Mouse (Mus musculus) embryonic facial prominence, embryonic 11.5 days (tissue): ENCODE data around the gene Gja4. TPM values are rescaled to one million over a fixed set of nuclear protein-coding genes. Genes with fewer than 3 reads are reported as not detected.
A peak's percentile ranks its signal among the peaks of the same experiment; 100 is the strongest.

Experiments
- ATAC-seq: fragments of 200-750 bp; cut with Nextera tagmentation; replicated peaks from 2 replicates; pipeline ENCODE4 v1.8.0; 2017; ENCODE audit warnings: low read depth; ENCODE audit not compliant: insufficient number of reproducible peaks, low FRiP score, low TSS enrichment
- DNase-seq: peaks from one replicate; pipeline ENCODE4 v3.0.0-alpha.2; 2015; ENCODE audit warnings: low spot score
- H3K27ac ChIP-seq: fragments of 300-500 bp; sonication (generic); replicated peaks from 2 replicates; pipeline ENCODE4 v1.5.1; 2014; ENCODE audit warnings: mild to moderate bottlenecking, low read depth, low read length, control low read depth
- H3K27me3 ChIP-seq: fragments of 300-500 bp; sonication (generic); 2 replicates; pipeline ENCODE4 v1.6.1; 2014; ENCODE audit warnings: mild to moderate bottlenecking, low read length, moderate library complexity, mixed read lengths; ENCODE audit not compliant: control insufficient read depth, insufficient read depth
- H3K36me3 ChIP-seq: fragments of 300-500 bp; sonication (generic); replicated peaks from 2 replicates; pipeline ENCODE4 v1.6.1; 2014; ENCODE audit warnings: low read depth, mild to moderate bottlenecking, low read length, moderate library complexity, mixed read lengths; ENCODE audit not compliant: control insufficient read depth, insufficient read depth
- H3K4me1 ChIP-seq: fragments of 300-500 bp; sonication (generic); 2 replicates; pipeline ENCODE4 v1.6.1; 2014; ENCODE audit warnings: low read length, mixed read lengths; ENCODE audit not compliant: control insufficient read depth, insufficient read depth
- H3K4me2 ChIP-seq: fragments of 300-500 bp; sonication (generic); 2 replicates; pipeline ENCODE4 v1.6.1; 2014; ENCODE audit warnings: low read depth, mild to moderate bottlenecking, control low read depth, low read length, moderate library complexity
- H3K4me3 ChIP-seq: fragments of 300-500 bp; sonication (generic); 2 replicates; pipeline ENCODE4 v1.5.1; 2014; ENCODE audit warnings: low read depth, low read length, control low read depth
- H3K9ac ChIP-seq: fragments of 300-500 bp; sonication (generic); replicated peaks from 2 replicates; pipeline ENCODE4 v1.6.1; 2014; ENCODE audit warnings: mild to moderate bottlenecking, control low read depth, low read length
- H3K9me3 ChIP-seq: fragments of 300-500 bp; sonication (generic); replicated peaks from 2 replicates; pipeline ENCODE4 v1.6.1; 2016; ENCODE audit warnings: mild to moderate bottlenecking, low read length, inconsistent platforms, mixed read lengths; ENCODE audit not compliant: control insufficient read depth
- WGBS: fragments of 180-500 bp; shearing (Covaris S2); extraction: QIAGEN DNeasy Blood & Tissue Kit; methylation state at CpG from one replicate; pipeline ENCODE4 v1.1.7; 2014; 5-methylcytosine and 5-hydroxymethylcytosine counted together
- polyA plus RNA-seq: library from polyadenylated mRNA; unstranded; fragments of >200 nt; fragmentation: Nextera tagmentation; extraction: Ambion mirVana; gene quantifications from 2 replicates; pipeline ENCODE4 v1.2.1, GENCODE M21; 2014

The Gja4 gene
- polyA plus RNA-seq, 1 experiment from 2014 or later: 13.4 TPM

- 84% methylated on average over 3 of the region's 3 CpGs for WGBS
- no peaks in the 10 kb centered on the region for H3K27me3 ChIP-seq
Measured at GRCm38 (mm10) chr4:127303796-127304195, 10.0 kb downstream of the Gja4 start.

GRCm38 (mm10) chr4:127300503-127300902 lies 13.3 kb downstream of the Gja4 start:
- Histone ChIP-seq H3K4me3 (no peak overlapping the region), H3K36me3 (no peaks in the 10 kb centered on the region), H3K4me1 (no peaks in the 10 kb centered on the region), H3K27me3 (no peaks in the 10 kb centered on the region), H3K27ac (no peak overlapping the region), H3K9me3 (no peaks in the 10 kb centered on the region), H3K4me2 (no peak overlapping the region), H3K9ac (no peak overlapping the region)
- ATAC-seq (no peak), DNase-seq (no peak)
- WGBS: 73% methylated on average over 5 of the region's 5 CpGs

More at GRCm38 (mm10) chr4:127303796-127304195, 10.0 kb downstream of the Gja4 start:
- H3K36me3 ChIP-seq: no peaks in the 10 kb centered on the region
- no peaks in the 10 kb centered on the region for H3K9me3 ChIP-seq
- no peak overlapping the region for H3K9ac ChIP-seq
- no peaks in the 10 kb centered on the region for H3K4me1 ChIP-seq
- no peak for DNase-seq
- no peak overlapping the region for H3K4me3 ChIP-seq
- H3K4me2 ChIP-seq: no peak overlapping the region
- no peak for ATAC-seq
- H3K27ac ChIP-seq: no peak overlapping the region

- 76% methylated on average over 5 of the region's 5 CpGs for WGBS
- Histone ChIP-seq H3K36me3 (no peaks in the 10 kb centered on the region), H3K9ac (no peak overlapping the region), H3K4me3 (no peak overlapping the region), H3K9me3 (no peaks in the 10 kb centered on the region), H3K27ac (no peak overlapping the region), H3K4me2 (no peak overlapping the region), H3K27me3 (no peaks in the 10 kb centered on the region), H3K4me1 (no peaks in the 10 kb centered on the region)
- ATAC-seq: no peak
- DNase-seq: no peak
Measured at GRCm38 (mm10) chr4:127292631-127293030, 21.2 kb downstream of the Gja4 start.

- no peak overlapping the region for H3K4me3 ChIP-seq
- H3K4me1 ChIP-seq: no peaks in the 10 kb centered on the region; the same call in 1 of the 2 replicates
- no peak overlapping the region for H3K9ac ChIP-seq
- no peaks in the 10 kb centered on the region for H3K9me3 ChIP-seq
- H3K27ac ChIP-seq: no peak overlapping the region
- ATAC-seq (no peak), DNase-seq (no peak)
- H3K36me3 ChIP-seq: no peaks in the 10 kb centered on the region
- no peak overlapping the region for H3K4me2 ChIP-seq
- 68% methylated on average over 6 of the region's 6 CpGs for WGBS
- H3K27me3 ChIP-seq: no peaks in the 10 kb centered on the region
Measured at GRCm38 (mm10) chr4:127289039-127289548, 24.7 kb downstream of the Gja4 start.

GRCm38 (mm10) chr4:127286907-127287306 lies 26.9 kb downstream of the Gja4 start:
- H3K4me1 ChIP-seq: no peaks in the 10 kb centered on the region; the same call in 1 of the 2 replicates
- H3K9me3 ChIP-seq: no peaks in the 10 kb centered on the region
- H3K9ac ChIP-seq: no peak overlapping the region
- no peaks in the 10 kb centered on the region for H3K36me3 ChIP-seq
- H3K27me3 ChIP-seq: no peaks in the 10 kb centered on the region
- no peak overlapping the region for H3K27ac ChIP-seq
- H3K4me3 ChIP-seq: no peak overlapping the region
- ATAC-seq (no peak), DNase-seq (no peak)
- WGBS: 64% methylated on average over 4 of the region's 4 CpGs
- no peak overlapping the region for H3K4me2 ChIP-seq

GRCm38 (mm10) chr4:127279241-127279640 lies 34.6 kb downstream of the Gja4 start:
- no peaks in the 10 kb centered on the region for H3K36me3 ChIP-seq
- H3K27ac ChIP-seq: no peak overlapping the region
- H3K27me3 ChIP-seq: no peaks in the 10 kb centered on the region
- H3K9ac ChIP-seq: no peak overlapping the region
- no peak for ATAC-seq
- H3K4me1 ChIP-seq: no peaks in the 10 kb centered on the region
- DNase-seq: no peak
- 64% methylated on average over 9 of the region's 9 CpGs for WGBS
- H3K4me2 ChIP-seq: no peak overlapping the region
- no peaks in the 10 kb centered on the region for H3K9me3 ChIP-seq
- H3K4me3 ChIP-seq: no peak overlapping the region

GRCm38 (mm10) chr4:127278451-127279001 lies 35.3 kb downstream of the Gja4 start:
- WGBS: 29% methylated on average over 9 of the region's 9 CpGs
- no peaks in the 10 kb centered on the region for H3K4me1 ChIP-seq
- no peaks in the 10 kb centered on the region for H3K9me3 ChIP-seq
- no peak overlapping the region for H3K27ac ChIP-seq
- H3K27me3 ChIP-seq: no peaks in the 10 kb centered on the region
- no peak overlapping the region for H3K9ac ChIP-seq
- DNase-seq (peak; percentile 14), ATAC-seq (0 out of 2 replicates have a peak, but pooled peaks have one; percentile 29)
- no peak overlapping the region for H3K4me2 ChIP-seq
- H3K36me3 ChIP-seq: no peaks in the 10 kb centered on the region
- no peak overlapping the region for H3K4me3 ChIP-seq

GRCm38 (mm10) chr4:127264183-127264554 lies 49.7 kb downstream of the Gja4 start:
- H3K36me3 ChIP-seq: no peaks in the 10 kb centered on the region
- no peak overlapping the region for H3K27ac ChIP-seq
- no peaks in the 10 kb centered on the region for H3K27me3 ChIP-seq
- ATAC-seq (no peak), DNase-seq (no peak)
- no peak overlapping the region for H3K9ac ChIP-seq
- WGBS: 61% methylated on average over 5 of the region's 5 CpGs
- no peak overlapping the region for H3K4me3 ChIP-seq
- H3K4me1 ChIP-seq: no peaks in the 10 kb centered on the region
- H3K4me2 ChIP-seq: no peak overlapping the region
- H3K9me3 ChIP-seq: no peaks in the 10 kb centered on the region
